Mouse (Mus musculus): Measurements from ENCODE around the gene T. TPM values are rescaled to one million over a fixed set of nuclear protein-coding genes. Genes with fewer than 3 reads are reported as not detected.
A peak's percentile ranks its signal among the peaks of the same experiment; 100 is the strongest.

Gene T
- polyA plus RNA-seq, 1 experiment: not detected

- WGBS: 10% methylated on average over 5 of the region's 5 CpGs
- DNase-seq (ENCODE audit: low read depth, low spot score): no peak
Measured at GRCm38 (mm10) chr17:8429896-8430295, 4.3 kb upstream of the T start.

- 4% methylated on average over 17 of the region's 17 CpGs for WGBS
Measured at GRCm38 (mm10) chr17:8432179-8432800, 1.9 kb upstream of the T start.

GRCm38 (mm10) chr17:8433121-8433977 is 874 bp upstream of the T start:
- 2% methylated on average over 52 of the region's 52 CpGs for WGBS
- DNase-seq (ENCODE audit: low read depth, low spot score): no peak

More at GRCm38 (mm10) chr17:8432179-8432800, 1.9 kb upstream of the T start:
- DNase-seq (ENCODE audit: low read depth, low spot score): no peak

GRCm38 (mm10) chr17:8436184-8436583 is 2.0 kb downstream of the T start:
- WGBS: 57% methylated on average over 7 of the region's 7 CpGs
- no peak for DNase-seq (ENCODE audit: low read depth, low spot score)

GRCm38 (mm10) chr17:8444062-8444461 is 9.8 kb downstream of the T start:
- WGBS: 45% methylated on average over 3 of the region's 3 CpGs
- no peak for DNase-seq (ENCODE audit: low read depth, low spot score)

GRCm38 (mm10) chr17:8447676-8448192 is 13.5 kb downstream of the T start:
- DNase-seq (ENCODE audit: low read depth, low spot score): no peak
- 32% methylated on average over 9 of the region's 9 CpGs for WGBS

GRCm38 (mm10) chr17:8448324-8448723 is 14.1 kb downstream of the T start:
- DNase-seq (ENCODE audit: low read depth, low spot score): no peak
- 71% methylated on average over 3 of the region's 3 CpGs for WGBS

GRCm38 (mm10) chr17:8455196-8455595 is 21.0 kb downstream of the T start:
- no peak for DNase-seq (ENCODE audit: low read depth, low spot score)
- WGBS: 51% methylated on average over 6 of the region's 6 CpGs

GRCm38 (mm10) chr17:8455601-8456000 is 21.4 kb downstream of the T start:
- no peak for DNase-seq (ENCODE audit: low read depth, low spot score)
- 46% methylated on average over 7 of the region's 7 CpGs for WGBS

- DNase-seq (ENCODE audit: low read depth, low spot score): no peak
- 49% methylated on average over 9 of the region's 9 CpGs for WGBS
Measured at GRCm38 (mm10) chr17:8456856-8457460, 22.7 kb downstream of the T start.

GRCm38 (mm10) chr17:8461568-8461967 is 27.3 kb downstream of the T start:
- 4% methylated on average over 4 of the region's 4 CpGs for WGBS
- DNase-seq (ENCODE audit: low read depth, low spot score): no peak

GRCm38 (mm10) chr17:8463482-8464128 is 29.4 kb downstream of the T start:
- DNase-seq (ENCODE audit: low read depth, low spot score): peak; percentile 21
- 23% methylated on average over 9 of the region's 9 CpGs for WGBS

- WGBS: 77% methylated on average over 3 of the region's 3 CpGs
- no peak for DNase-seq (ENCODE audit: low read depth, low spot score)
Measured at GRCm38 (mm10) chr17:8467771-8468170, 33.5 kb downstream of the T start.

- DNase-seq (ENCODE audit: low read depth, low spot score): peak; percentile 24
- WGBS: 16% methylated on average over 19 of the region's 19 CpGs
Measured at GRCm38 (mm10) chr17:8468716-8469344, 34.6 kb downstream of the T start.

GRCm38 (mm10) chr17:8478554-8478953 is 44.3 kb downstream of the T start:
- WGBS: 75% methylated on average over 3 of the region's 3 CpGs
- no peak for DNase-seq (ENCODE audit: low read depth, low spot score)

GRCm38 (mm10) chr17:8479493-8480128 is 45.4 kb downstream of the T start:
- WGBS: 58% methylated on average over 9 of the region's 9 CpGs
- no peak for DNase-seq (ENCODE audit: low read depth, low spot score)

GRCm38 (mm10) chr17:8481797-8482196 is 47.6 kb downstream of the T start:
- no peak for DNase-seq (ENCODE audit: low read depth, low spot score)
- WGBS: 54% methylated on average over 10 of the region's 10 CpGs

GRCm38 (mm10) chr17:8482876-8483275 is 48.7 kb downstream of the T start:
- WGBS: 82% methylated on average over 7 of the region's 7 CpGs
- DNase-seq (ENCODE audit: low read depth, low spot score): no peak

- 56% methylated on average over 3 of the region's 3 CpGs for WGBS
Measured at GRCm38 (mm10) chr17:8484246-8484645, 50.0 kb downstream of the T start.

More at GRCm38 (mm10) chr17:8484246-8484645, 50.0 kb downstream of the T start:
- no peak for DNase-seq (ENCODE audit: low read depth, low spot score)
